Mouse (Mus musculus): Measurements from ENCODE around the gene Ddi1. TPM values are rescaled to one million over a fixed set of nuclear protein-coding genes. Genes with fewer than 3 reads are reported as not detected.

Ddi1 gene
- not detected for total RNA-seq (2023)

DNA sequence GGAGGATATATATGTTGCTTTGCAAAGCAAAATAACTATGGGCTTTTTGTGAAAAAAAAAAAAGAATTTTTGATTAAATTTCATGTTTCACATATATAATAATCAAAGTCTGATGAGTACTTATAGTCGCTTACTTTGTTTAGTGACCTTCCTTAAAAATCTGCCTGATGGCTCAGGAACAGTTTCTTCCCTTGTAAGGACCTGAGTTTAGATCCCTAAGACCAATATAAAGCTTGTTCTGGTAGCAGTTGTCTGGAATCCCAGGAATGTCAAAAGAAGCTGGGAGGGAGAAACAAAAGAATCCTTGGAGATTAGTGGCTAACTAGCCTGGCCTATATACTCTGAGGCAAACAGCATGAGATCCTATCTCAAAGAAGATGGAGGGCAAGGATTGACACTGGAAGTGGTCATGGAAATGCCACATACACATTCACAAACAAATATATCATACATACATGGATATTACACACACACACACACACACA, at the start of gene Ddi1:
Gene Ddi1 (minus strand): TSS at position 51 of the 485 bp plus-strand sequence.

Other genes starting within 250 kb of the Ddi1 start
- under 1 TPM; 0.13 to 0.24 TPM for gene Pdgfd, start 101.3 kb downstream of the Ddi1 start, total RNA-seq (2023)

Data from neutrophil, adult 83 days (primary cell).